Mouse (Mus musculus): ENCODE measurements at regions not wholly inside any gene's neighbourhood (a gene's known extent, or its start where the extent isn't known, plus 50 kb on each side); places are given as distances from the start of the nearest gene placed in this dataset.

DNA sequence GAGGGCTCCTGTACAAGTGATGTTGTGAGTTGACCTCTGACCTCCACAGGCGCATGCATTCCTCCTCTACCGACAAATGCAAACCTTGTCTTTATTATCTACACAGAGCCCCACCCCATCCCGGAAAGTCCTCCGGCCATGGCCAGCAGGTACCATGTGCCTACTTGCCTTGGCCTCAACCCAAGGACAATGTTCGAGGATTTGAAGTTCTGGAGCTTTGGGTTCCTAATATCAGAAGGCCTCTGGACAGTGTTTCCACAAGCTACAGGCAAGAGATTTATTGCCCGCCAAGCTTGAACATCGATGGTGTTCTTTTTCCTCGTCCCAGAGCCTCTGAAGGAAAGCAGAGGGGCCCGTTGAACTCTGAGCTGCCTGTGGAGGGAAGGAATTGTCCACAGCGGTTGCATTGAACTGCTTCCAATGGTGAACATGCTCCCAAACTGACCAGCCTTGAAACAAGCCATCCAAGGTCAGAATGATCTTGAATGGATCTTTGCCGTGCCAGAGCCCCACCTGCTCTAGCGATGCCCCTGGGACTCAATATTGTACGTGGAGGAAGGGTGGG, 335.9 kb upstream of the Zmiz1 start:
- no peak for DNase-seq (ENCODE audit: low spot score in 2 of 2)

DNA sequence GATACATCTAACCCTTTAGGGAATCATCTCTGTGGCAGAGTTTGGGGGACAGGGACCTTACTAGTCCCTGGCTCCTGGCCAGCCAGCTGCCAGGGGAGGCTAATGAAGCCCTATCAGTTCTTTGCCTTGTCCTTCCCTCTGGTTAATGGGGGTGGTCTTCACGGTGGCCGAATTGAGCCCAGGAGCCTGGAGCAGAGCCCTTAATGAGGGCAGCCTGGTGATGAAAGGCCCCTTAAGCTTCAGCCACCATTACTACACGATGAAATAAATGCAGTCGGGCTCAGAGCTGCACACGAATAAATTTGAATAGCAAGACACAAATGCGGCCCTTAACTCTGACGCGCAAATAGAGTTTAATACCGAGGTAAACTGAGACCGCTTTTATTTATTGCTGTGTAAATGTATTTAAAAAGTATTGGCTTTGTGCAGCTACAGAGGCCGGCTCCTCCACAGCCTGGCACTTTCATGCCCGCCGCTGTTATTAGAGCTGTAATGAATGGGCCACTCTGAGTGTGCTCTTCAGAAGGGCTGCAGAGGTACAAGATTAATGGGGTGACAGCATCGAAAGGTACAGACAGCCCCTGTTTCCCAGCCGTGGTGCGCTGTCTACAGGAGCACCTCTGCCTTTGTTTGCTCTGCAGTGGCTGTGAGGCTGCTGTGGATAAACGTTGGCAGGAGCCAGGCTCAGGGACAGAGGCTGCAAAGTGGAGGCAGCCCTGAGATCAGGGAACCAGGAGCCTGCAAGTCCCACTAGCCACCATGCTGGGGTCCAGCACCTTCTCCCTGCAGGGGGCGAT, 335.2 kb upstream of the Zmiz1 start:
- DNase-seq (ENCODE audit: low spot score in 2 of 2), result no peak

DNA sequence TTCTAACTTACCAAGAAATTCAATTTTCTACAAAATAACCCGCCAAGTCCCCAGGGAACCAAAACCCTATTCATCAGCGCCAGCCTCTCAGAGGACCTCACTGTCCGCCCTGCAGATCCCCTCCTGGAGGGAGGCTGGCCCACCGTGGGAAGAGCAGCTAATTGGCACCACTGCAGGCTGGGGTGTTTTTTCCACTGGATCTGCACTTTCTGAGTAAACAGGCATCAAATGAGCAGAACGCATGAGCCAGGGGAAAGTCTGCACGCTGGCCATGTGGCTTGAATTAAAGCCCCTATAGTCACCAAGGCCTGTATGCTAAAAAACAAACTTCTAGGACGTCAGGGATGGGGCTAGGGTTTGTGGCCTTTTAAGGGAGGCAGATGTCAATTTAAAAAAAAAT, 332.4 kb upstream of the Zmiz1 start:
- no peak for DNase-seq (ENCODE audit: low spot score in 2 of 2)

DNA sequence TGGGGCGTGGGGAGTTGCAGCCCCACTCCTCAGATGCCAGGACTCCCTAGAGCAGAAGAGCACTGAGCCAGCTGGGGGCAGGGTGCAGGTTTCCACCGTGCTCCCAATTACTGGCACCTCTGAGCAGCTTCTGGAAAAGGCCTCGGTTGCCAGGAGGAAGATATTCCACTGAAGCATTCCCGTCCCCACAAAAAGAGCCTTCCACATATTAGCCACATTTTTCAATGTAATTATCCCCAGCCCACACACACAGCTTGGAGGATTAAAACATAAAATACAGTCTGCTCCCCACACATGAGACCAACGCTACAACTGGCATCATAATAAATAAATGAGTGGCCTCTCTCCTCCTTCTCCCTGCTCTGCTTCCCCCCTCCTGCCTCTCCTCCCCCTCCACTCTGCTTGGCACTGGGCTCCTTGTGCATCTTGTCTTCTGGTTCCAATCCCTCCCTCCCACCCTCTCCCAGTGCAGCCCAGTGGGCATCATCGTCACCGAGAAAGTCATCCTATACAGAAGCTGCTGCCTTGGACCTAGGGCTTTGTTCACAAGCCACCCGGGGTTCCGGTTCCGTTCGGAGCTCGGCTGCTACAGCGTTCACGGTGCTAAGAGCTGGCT, 331.3 kb upstream of the Zmiz1 start:
- DNase-seq (ENCODE audit: low spot score in 2 of 2), result no peak

DNA sequence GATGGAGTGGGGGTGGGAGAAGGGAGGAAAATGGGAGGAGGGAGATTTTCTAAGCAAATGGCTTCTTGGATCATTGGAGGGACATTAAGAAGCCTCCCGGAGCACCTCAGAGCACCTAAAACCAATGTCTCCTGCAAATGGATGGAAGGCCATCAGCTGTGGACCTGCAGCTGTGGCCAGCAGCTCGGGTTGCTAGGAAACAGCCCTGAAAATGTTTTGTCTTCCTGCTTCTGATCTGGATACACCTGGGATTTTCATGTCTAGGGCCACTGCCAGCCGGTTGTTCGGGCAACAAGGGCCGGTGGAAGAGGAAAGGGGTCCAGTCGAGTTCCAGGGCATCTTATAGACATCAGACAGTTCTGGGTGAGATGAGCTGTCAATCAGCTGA, 330.8 kb upstream of the Zmiz1 start:
- DNase-seq (ENCODE audit: low spot score in 2 of 2), result no peak

DNA sequence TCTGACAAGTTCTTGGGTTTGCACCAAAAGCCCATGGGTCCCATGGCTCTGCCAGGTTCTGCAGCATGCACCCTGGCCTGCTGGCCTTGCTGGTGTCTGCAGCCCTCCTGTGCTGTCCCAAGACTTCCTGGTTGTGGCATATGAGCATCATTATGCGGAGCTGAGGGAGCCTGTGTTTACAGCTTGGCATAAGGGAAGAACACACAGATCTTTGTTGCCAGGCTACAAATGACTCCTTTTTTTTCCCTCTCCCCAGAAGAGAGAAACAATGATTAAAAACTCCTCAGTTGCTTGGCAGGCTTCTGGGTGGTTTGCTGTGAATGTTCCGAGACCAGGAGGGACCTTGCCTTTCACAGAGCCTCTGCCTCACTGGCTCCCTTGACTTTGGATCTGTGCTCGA, 323.6 kb upstream of the Zmiz1 start:
- DNase-seq (ENCODE audit: low spot score in 2 of 2), result no peak

DNA sequence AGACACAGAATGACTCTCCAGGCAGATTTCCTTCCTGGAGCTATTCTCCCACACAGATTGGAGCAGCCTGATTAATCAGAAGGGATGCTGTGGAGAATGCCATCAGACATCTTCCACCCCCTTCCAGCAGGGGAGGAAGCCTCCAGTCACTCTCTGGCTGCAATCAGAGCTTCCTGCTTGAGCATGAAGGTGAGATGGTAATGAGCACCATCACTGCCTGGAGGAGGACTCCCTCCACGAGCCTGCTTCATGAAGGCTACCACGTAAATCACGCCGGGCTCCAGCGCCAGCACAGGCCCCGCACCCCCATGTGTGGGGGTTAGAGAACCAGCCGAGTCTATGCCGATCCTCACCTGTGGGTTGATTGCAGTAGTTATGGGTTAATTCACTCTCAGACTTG, 321.7 kb upstream of the Zmiz1 start:
- no peak for DNase-seq (ENCODE audit: low spot score in 2 of 2)

DNA sequence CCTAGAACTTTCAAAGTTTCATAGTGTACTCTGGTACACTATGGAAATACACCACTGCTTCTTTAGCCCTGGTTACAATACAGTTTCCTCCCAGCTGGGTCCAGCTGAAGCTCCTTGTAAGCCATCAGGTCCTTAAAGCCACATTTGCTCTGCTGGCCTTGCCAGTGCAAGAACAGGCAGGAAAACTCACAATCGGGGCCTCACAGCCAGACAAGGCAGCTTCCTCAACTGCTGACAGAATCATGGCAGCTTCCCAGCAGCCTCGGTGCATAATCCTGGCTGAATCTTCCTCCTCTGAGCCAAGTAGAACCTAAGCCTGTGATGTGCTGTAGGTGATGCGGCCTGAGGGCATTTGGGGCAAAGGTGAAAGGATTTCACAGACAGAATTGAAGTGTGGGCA, 320.5 kb upstream of the Zmiz1 start:
- no peak for DNase-seq (ENCODE audit: low spot score in 2 of 2)

DNA sequence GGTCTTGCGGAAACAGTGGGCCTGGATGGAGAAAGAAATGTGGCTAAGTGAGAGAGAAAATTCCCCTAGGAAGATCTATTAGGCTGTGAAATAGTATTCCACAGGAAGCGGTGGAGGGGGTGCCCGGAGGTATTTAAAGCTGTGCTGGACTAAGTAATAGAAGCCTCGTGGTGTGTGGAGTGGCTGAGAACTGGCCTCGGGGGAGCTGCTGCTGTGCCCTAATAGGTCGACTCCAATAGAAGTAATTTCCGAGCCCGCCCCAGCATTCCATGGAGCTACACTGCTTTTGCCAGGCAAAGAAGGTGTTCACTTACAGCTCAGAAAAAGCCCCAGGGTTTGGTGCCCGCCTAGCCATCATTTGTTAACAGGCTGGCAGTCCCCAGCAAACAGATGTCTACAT, 317.1 kb upstream of the Zmiz1 start:
- DNase-seq (ENCODE audit: low spot score in 2 of 2), result no peak

DNA sequence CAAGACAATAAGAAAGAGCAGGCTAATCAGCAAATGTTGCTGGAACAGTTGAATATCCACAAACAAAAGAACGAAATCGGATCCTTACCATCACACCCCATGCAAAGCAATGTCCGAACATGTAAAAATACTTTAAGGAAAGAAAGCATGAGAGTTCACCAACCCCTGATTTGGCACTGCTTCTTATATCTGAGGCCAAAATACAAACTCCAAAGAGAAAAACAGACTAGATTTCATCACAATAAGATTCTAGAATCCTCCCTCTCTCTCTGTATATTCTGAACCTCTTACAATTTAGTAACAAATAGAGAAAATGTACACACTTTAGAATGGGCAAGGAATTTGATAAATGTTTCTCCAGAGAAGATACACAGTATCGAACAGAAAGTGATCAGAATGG, 315.9 kb upstream of the Zmiz1 start:
- DNase-seq (ENCODE audit: low spot score in 2 of 2), result no peak

DNA sequence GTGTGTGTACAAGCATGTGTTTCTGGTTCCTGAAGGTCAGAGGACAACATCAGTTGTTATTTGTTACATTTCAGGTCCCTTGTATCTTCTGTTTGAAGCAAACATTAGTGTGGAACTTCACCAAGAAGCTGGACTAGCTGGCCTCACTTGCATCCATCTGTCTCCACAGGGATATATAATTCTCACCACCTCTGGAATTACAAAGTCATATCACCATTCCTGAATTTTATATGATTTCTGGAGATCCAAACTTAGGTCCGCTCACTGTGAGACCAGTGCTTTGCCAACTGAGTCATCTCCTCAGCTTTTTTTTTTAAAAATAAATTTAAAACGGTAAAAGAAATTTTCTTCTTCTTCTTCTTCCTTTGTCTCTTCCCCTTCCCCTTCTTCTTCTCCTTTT, 311.3 kb upstream of the Zmiz1 start:
- no peak for DNase-seq (ENCODE audit: low spot score in 2 of 2)

DNA sequence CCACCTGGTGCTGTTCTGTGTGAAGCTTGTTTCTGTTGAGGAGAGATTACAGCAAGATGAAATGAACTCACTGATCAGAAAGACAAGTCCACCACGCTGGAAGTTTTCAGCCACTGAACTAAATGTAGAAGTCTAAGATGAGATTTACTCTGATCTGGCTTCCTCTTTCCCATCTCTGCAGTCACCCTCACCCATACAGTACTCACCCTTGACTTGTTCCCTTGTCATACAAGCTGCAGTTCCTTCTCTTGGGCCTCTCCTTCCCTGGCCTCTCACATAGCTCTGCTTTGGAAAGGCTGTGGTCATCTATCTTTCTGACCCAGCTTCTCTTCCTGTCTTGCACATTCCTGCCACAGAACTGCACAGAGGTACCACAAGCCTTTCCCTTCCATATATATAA, 308.0 kb upstream of the Zmiz1 start:
- no peak for DNase-seq (ENCODE audit: low spot score in 2 of 2)

DNA sequence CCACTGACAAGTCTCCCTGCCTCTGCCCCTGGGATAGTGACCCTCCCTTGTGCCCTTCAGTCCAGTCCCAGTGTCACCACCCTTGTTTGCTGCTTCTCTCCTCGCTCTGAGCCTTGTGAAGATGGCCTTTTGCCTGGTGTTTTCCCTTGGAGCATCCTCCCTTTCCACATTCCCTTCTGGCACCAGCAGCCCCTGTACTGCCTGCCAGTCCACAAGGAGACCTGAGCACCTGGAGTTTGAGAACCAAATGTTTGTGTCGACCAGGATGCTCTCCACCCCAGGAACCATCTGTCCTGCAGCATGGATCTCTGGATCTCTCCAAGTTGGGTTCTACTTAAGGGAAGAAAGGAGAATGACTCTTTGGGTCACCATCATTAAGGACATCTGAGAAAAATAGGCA, 307.5 kb upstream of the Zmiz1 start:
- no peak for DNase-seq (ENCODE audit: low spot score in 2 of 2)

DNA sequence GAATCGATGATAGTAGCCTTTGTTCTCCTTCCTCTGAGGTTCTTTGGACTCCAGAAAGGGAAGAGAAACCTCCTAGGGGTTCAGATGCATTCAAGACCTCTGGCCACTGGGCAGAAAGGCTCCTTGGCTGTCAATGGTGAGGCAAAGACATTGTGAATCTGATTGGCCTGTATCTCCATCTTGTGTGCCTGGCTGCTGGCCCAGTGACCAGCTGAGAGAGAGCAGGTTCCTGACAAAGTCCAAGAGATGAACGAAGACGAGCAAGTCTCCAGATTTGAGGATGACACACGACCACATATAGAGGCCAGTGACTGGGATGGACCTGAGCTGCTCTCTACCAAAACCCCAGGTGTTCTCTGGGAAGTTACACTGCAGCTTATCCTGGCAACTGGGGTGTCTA, 305.4 kb upstream of the Zmiz1 start:
- DNase-seq (ENCODE audit: low spot score in 2 of 2), result no peak

DNA sequence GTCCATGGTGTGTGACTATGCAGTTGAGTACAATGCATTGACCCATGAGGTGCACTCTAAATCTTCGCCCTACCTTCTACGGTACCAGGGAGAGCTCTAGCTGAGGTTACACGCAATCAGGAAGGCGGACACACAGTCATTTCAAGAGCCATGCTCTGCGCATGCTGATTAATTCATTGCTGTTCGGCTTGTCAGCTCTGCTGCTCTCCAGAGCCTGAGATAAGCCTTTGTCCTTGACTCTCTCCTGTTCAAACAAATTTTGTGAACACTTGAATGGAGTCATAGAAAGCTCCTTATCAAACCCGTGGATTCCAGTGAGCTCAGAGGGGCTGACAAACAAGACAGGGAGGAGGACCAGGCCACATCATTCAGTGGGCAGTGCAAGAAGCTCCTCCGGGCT, 304.8 kb upstream of the Zmiz1 start:
- no peak for DNase-seq (ENCODE audit: low spot score in 2 of 2)

DNA sequence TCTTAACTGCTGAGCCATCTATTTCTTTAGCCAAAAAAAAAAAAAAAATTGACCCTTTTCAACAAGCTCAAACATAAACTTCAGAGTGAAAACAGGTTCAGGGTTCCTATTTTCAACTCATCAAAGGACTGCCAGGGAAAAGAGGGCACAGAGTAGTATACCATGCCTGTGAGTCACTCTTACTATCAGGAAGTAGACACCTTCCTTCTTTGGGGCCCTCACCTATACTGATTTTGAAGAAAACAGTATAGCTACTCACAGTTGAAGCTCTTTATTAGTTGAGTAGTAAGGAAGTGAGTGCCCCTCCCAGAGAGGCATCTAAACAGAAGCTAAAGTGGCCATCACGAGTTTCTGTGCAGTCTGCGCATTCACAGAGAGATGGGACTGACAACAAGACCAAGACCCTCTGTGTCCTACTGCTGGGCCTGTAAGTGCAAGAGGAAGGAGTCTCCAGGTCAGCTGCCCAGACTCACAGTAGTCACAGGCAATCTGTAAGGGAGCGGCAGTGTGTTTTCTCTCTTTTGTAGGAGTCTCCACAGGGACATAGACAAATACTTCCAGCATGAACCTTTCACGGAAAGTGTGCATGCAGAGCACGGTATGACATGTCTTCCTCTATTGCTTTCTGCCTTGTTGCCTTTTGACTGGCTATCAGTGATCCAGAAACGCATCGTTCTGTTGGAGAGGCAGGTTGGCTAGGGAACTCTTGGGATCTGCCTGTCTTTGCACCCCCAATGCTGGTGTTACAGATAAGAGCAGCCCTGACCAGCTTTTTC, 303.8 kb upstream of the Zmiz1 start:
- no peak for DNase-seq (ENCODE audit: low spot score in 2 of 2)

DNA sequence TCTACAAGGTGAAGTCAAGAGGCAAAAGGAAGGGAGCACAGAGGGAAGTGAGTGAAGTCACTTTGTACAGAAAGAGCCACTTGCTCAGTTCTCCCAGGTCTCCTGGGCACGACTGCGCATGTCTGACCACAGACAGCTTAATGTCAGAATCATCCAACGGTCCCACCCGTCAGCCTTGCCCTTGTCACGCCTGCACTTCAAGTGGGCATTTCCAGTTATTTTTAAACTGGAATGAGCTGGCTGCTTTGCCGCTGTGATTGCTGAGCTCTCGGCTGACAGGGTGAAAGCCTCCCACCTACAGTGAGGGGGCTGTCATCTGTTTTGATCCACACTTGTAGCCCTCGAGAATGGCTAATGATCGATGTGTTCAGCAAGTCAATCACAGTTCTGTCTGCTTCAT, 302.8 kb upstream of the Zmiz1 start:
- DNase-seq (ENCODE audit: low spot score in 2 of 2), result no peak

DNA sequence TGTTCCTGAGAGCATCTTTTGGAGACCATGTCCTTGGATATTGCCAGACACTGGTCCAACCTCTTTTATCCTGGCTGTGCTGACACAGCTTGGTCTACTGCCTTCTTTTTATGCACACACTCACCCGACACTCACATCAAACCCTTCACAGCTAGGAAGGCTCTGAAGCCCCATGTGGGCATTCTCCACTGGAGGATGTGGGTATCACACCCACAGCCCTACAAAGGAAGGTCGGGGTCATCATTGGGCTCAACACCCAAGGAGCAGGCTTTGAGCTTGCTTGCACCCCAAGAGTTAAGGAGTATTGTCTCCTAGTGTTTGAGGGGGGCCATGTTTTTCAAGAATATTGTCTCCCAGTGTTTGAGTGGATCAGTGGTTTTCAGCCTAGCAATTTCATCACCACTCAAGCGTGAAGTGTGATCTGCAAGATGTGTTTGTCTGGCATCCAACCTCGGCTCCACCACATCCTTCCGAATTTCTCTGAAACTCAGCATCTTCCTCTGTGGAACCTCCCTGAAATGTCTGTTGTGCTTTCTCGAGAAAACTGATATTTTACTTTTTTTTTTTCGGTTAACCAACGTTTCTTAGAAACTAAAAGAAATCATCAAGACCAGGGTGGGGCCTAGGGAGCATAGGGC, 297.2 kb upstream of the Zmiz1 start:
- DNase-seq (ENCODE audit: low spot score in 2 of 2), result no peak

DNA sequence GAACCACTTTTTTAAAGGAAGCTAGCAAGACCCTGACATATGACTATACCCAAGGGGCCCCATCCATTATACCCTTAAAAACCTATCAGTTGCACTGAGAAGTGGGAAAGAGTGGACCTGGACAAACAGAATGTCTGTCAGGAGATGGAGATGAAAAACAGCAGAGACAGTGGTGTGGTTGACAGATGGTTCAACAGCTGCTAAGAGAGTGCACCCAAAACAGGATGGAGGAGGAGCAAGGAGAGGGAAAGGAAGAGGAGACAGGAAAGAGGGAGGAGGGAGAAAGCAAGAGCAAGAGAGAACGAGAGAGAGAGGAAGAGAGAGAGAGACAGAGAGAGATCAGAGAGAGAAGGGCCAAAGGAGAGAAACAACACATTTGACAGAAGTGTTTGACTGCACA, 292.8 kb upstream of the Zmiz1 start:
- no peak for DNase-seq (ENCODE audit: low spot score in 2 of 2)

DNA sequence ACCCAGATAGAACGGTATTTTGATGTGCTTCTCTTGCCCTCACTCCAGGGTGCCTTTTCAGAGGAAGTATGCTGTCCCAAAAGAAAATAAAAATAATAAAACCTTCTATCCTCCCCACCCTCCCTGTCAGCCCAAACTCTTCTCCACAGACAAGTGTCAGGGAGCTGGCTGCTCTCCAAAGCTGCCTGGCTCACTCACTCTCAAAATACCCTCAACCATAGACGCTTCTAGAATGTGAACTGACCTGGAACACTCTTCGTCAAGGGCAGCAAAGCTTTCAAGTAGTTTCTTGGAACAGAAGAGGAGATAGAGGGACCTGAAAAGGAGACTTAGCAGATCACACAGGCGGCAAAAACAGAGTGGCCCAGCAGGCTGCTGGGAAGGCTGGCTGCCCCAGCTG, 291.4 kb upstream of the Zmiz1 start:
- no peak for DNase-seq (ENCODE audit: low spot score in 2 of 2)

DNA sequence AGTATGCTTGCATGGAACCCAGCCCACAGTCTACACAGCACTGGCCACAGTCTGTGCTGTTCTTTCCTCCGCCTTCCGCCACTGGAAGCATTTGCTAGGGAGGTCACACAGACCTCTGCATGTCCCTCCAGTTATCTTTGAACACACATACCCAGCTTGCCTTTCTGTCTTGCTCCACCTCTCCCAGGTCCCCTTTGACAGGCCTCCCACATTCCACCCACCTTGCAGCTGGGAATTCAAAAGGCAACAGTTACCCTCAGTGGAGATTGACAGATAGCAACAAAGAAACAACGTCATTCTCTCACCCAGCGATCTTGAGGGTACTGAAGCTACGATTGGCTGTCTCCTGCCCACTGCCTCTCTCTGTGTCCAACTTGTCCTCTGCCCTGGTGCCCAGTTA, 290.7 kb upstream of the Zmiz1 start:
- no peak for DNase-seq (ENCODE audit: low spot score in 2 of 2)

DNA sequence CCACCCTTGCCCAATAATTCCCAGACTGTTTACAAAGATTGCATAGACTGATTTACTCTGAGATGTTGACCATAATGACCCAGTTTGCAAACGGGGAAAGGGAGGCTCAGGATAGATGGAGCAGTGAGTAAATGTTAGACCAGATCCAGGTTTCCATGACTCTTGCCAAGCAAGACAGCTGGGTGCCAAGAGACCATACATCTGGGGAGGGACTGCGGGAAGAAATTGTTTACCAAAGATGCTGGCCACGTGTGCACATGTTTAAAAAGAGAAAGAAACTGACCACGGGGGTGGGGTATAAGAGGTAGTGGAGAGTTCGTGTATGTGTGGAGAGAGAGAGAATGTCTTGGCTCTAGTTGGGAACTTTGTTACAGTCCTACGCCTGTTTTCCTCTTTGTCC, 285.7 kb upstream of the Zmiz1 start:
- no peak for DNase-seq (ENCODE audit: low spot score in 2 of 2)

Measured in cerebellum, postnatal 4 days (tissue).